Mouse (Mus musculus) cerebellum, adult (tissue): ENCODE data around the gene Slc1a3.

ENCODE experiments used
- ATAC-seq: cut with Nextera tagmentation; 2 replicates; pipeline ENCODE4 v1.9.2; 2017; ENCODE audit warnings: mild to moderate bottlenecking, moderate library complexity, mixed read lengths; ENCODE audit not compliant: insufficient number of reproducible peaks, low FRiP score, low TSS enrichment

The Slc1a3 gene

DNA sequence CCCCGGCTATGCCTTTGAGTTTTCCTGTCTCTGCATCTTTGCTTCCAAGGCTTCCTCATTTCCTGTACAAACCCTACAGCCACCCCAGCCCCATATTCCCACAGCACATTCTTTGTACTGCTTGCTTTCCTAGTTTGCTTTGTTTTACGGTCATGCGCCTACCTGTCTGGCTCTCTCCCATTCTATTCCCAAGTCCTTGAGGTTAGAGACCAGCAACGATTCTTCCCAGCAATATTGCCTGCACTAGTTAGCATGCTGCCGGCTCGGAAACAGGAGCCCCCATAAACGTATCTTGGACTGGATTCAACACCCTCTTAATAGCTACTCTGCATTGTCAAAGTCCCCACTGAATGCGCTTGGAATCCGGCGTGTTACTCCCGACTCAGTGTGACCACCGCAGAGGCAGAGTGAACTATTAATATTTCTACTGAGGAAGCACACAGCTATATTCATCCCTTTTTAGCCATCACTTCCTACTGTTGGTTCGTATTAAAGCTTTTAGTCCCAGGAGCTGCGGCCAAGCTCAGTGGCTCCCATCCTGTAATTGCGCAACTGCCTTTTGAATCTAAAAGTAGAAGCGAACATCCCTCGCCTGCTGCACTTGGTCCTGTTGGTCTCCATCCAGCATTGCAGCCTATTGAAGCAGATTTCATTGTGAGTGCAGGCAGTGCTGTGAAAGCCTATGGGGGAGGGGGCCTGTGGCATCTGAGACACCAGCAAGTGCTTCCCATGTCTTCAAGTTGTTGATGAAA lies 47.0 kb downstream of the Slc1a3 start:
- peak; percentile 8; the same call in 1 of the 2 replicates for ATAC-seq

DNA sequence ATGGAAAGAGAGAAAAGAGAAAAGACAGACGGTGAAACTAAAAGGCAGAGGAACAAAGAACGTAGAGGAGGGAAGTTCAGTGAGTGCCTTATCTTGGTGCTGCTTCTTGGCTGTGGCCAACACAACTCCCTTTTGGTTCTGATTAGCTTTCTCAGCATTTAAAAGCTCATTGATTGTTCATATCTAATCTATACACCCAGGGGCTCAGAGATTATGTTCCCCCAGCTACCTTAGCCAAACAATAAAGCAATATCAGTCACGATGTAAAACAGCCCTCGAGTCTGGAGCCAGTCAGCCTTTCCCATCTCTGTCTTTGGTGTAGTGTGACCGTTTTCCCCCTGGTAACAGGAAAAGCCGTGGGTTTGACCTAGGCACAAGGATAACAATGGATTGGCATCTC lies 48.7 kb downstream of the Slc1a3 start:
- no peak for ATAC-seq

DNA sequence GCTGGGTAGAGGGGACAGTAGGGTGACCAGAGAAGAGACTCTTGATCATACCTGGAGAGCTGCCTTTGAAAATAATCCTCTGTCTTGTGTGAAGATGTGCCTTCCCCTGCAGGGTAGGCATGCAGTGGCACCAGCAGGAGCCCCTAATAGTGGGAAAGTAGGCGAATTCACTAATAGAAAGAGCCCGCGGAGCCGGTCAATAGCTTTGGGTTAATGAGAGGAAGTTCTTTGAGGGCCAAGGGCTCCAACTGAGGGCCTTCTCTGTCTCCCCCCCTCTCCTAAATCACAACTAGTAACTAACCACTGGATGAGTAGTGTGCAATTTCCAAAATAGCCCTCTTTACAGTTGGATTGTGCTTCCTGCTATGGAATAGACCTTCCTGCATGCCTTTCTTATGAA lies 50.6 kb downstream of the Slc1a3 start:
- no peak for ATAC-seq

DNA sequence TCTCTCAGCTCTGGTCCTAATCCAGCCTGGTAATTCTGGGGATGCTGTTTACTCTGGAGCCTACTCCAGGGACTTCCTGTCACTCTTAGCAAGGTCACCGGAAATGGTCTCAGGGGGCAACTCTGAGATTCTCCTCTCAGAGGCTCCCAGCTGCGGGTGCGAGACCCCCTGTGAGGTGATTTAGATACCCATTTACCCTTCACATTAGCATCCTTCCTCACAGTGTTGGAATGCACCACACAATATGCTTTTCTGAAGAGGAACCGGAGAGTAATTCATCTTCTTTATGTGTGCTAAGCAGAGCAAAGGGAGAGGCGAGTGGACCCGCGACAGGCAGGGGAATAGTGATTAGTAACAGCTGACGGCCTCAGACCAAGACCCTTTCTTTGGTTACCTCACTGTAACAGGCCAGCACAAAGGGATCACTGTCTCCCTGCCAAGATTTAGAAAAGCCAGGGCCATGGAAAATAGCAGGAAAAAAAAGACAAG lies 51.0 kb downstream of the Slc1a3 start:
- no peak for ATAC-seq

DNA sequence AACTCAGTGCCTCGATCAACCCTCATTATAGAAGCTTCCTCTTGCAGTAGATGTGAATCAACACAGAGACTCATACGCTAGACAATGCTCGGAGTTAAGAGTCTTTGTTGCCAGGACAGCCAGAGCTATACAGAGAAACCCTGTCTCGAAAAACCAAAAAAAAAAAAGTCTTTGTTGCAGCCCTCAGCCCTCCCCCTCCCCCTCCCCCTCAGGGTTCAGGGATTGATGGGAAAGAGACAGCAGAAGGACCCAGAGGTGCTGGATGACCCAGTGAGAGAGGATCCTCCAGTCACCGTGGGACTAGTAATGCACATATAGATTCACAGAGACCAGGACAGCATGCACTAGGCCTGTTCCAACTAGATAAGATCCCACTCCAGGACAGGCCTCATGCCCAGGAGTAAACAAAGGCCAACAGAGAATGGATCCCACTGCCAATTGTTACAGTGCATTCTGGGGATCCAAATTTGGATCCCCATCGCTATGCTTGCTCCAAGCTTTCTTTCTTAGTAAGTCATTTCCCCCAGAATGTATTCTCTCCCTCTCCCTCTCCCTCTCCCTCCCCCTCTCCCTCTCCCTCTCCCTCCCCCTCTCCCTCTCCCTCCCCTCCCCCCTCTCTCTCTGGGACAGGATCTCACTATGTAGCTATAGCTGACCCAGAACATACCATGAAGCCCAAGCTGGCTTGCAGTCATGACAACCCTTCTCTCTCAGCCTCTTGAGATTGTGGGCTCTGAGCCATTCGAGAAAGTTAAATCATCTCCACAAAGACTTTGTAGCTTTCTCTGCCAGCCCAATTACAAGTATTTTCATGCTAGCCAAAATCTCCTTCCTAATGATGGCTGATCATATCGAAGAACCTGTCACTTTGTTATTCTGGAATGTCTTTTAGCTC lies 52.2 kb downstream of the Slc1a3 start:
- no peak for ATAC-seq

DNA sequence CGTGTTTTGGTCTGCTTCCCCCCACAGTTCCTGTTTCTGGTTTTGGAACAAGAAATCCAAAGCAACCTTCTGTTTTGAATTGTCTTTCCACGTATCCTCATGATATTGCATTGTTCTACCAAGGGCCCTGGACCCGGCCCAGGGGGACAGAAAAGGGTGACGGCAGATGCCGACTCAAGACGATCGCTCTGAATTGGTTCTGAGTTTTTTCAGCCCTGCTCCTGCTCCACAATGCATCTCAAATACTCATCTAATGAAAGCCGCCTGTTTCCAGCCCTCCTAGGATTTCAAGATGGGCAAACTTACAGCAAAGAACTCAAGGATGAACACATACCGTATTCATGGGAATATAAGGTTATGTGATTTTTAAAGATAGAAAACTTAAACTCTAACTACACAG lies 55.3 kb downstream of the Slc1a3 start:
- no peak for ATAC-seq

DNA sequence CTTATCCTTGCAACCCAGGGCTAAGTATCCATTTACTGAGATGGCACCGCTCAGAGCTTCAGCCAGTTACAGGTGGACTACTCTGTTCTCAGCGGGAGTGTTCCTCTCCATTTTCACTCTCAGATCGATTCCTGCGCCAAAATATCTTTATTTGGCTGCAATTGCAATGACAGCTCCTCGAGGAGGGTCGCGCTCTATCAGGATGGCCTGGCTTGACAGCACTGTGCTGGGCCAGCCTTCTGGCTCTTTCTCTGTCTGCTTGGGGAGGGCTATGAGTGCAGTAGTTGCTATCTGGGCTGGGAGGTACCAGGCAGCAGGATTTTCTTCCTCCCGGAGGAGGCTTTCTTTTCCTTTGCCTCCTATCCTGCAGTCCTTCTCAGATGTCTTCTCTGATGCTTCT lies 57.9 kb downstream of the Slc1a3 start:
- no peak for ATAC-seq

DNA sequence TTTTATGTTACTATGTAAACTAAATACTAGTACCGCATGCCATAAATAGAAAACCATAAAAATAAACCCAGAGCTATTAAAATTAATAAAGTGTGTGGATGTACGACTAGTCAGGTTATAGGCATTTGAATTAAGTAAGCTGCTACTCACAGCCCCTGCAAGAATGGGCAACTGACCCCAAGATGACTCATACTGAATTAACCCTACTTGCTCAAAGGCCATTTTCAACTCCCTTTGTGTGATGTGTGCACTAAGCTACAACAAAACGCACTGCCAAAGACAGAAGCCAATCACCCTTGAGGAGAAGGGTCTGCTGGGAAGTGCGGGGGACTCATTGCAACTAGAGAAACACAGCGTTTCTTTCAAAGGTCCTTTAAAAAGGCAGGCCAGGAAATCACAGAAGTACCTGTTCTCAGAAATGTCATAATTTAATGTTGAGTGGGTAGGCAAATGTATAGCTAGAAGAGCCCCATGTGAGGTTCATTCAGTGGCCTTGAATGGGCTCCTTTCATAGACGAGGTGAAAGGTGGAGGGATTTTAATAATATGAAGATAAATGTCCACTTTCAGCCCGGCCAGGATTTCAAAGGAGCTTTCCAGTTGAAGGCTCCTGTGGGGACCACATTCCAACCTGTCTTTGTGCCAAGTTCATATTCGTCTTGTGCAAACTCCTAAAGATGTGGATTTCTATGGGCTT lies 66.4 kb downstream of the Slc1a3 start:
- ATAC-seq, result no peak

DNA sequence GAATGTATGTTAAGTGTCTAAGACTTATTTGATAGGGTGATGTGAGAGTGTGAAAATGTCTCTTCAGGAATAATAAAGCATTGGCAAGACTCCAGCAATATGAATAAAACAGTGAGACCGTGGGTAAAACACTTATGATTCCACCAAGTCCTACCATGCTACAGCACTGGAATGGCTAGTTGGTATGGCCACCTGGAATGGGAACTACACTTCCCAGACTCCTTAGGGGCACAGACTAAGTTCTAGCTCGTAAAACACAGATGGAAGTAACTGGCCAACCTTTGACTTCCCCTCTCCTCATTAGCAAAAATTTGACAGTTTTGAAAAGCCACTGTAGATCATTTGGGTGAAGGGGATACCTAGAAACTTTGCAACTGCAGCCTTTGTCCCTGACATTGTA lies 70.7 kb downstream of the Slc1a3 start:
- no peak for ATAC-seq

DNA sequence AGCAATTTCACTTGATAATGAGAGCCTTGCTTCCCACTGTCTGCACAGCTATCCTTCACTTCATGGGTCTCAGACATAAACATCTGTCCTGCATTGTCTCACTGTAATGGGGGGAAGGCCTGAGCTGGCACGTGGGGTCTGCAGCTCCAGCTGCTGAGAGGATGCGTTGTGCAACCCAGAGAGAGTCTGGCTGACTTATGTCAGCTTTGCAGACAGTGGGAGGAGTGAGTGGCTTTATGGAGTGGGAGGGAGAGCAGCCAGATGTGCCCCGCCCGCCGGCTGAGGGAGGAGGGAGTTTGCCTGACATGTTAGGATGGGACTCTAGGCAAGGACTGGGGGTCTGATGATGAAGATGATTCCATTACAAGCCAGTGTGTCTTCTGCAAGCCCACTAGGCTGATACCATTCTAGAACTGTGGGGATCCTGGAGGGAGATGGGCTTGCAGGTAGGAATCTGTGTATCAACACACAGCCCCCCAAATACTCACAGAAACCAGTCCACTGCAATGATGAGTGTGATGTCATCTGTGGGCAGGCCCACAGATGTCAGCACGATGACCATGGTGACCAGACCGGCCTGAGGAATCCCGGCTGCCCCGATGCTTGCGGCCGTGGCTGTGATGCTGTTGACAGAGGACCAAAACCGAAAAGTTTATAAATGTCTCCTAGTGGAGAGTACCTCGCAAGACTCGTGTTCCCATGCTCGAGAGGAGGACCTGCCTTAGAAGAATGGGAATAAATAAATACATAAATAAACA lies 71.8 kb downstream of the Slc1a3 start:
- no peak for ATAC-seq

DNA sequence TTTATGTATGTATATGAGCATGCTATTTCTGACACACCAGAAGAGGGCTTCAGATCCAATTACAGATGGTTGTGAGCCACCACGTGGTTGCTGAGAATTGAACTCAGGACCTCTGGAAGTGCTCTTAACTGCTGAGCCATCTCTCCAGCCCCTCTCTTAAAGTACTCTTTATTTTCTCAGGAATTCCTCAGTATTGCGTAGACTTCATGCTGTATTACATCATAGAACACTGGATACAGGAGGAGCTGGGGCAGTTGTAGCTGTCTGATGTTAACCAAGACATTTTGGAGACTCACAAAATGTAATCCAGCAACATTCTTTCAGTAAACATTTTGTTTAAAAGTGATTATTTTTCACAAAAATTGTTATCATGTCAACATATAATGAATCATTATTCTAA lies 73.3 kb downstream of the Slc1a3 start:
- ATAC-seq, result no peak

DNA sequence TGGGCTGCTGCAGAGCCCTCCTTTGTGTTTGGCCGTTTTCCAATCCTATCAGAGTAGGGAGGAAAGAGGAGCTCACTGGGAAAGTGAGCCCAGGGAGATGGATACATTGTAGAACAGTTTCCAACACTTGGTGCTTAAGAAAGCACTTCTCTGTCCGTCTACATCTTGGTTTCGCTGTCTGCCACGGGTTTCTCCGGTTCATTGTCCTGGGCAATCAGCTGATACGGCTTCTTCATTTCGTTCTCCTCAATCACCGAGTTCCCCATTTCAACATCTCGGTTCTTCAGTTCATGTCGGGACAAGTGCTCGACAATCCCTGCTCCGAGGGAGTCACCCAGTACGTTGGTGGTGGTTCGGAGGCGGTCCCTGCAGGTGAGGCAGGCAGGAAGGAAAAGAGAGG lies 74.6 kb downstream of the Slc1a3 start:
- ATAC-seq, result no peak

DNA sequence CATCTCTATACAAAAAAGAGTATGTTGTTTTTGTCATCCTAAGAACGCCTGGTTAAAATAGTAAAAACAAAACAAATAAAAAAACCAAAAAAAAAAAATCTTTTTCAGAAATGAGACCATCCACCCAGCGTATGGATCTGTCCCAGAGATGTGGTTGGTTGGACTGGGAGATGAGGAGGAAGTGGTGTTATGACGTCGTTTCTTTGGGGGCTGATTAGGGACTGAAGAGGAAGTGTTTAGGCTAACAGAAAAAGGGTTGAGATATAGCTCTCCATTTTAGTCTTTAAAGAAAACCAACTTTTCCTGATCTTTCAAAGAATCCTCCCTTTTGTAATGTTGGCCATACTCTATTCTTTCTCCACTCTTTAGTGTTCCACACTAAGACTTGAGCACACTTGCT lies 75.8 kb downstream of the Slc1a3 start:
- no peak for ATAC-seq

DNA sequence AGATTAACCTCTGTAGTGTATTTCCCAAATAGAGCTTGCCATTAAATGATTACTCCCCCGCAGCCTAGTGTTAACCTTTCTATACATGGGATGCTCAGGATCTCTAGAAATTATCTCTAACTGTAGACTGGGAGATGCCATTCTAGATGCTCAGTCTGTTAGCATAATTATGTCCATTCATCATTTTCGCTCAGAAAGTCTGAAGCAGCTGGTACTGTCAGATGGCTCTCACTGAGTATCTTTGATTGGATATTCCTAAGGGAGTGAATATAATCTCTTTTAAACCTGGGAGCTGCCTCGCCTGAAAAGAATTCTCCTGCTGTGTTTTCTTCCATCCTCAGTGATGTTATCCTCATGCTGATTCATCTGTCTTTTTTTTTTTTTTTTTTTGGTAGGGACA lies 76.2 kb downstream of the Slc1a3 start:
- ATAC-seq, result no peak

DNA sequence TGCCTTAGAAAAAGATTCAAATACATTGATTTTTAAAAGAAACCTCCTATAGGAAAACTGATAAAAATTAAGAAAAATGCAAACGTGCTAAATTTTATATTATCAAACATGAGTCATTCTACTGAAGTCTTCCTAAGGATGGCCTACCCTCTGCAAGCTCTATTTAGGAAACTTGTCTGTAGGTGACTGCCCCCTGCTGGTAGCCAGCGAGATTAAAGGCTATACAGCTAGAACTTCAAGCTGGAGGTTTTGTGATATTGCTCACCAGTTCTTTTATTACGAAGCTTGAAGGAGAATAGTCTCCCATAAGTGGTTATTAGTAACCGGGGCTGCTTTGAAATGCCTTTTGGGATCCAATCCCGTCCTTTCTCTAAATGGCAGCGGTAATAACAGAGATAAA lies 77.2 kb downstream of the Slc1a3 start:
- ATAC-seq, result no peak

DNA sequence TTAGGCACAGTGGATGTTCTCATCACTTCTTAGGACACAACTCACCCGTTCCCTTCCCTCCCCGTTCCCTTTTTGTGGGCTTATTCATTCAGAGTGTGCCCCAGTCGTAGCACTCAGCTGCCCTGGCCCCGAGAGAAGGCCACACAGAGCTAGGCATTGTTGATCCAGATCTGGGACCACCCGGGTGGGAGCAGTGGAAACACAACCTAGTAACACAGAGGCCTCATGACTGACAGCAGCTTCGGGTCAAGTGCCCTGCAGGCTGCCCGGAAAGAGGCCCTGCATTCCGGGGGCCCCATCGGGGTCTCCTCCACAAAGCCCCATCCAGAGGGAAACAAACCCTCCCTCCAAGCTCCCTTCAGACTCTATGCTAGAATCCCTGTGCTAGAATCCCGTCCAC lies 78.2 kb downstream of the Slc1a3 start:
- no peak for ATAC-seq

DNA sequence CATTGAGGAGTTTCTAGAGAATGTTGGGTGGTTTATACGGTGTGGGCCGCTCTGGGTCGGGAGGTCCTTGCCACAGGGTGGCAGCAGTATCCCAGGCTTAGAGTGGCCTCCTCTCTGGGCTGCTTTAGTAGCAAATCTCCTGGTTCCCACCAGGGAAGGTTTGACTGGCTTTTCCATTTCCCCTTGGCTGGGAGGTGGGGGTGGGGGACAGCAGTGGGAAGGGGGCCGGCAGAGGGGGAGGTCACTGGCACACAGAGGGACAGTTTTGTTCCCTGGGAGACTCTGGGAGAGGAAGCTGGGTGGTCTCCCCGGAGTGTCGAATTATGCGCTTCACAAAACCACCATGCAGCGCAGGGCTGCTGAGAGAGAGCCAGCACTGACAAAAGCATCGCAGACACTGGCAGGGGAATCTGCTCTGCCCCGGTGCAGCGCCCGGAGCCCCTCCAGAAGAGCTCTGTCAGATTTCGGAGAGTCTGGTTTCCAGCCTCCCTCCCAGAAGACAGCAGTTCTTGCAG lies 81.2 kb downstream of the Slc1a3 start:
- ATAC-seq, result peak; percentile 82

DNA sequence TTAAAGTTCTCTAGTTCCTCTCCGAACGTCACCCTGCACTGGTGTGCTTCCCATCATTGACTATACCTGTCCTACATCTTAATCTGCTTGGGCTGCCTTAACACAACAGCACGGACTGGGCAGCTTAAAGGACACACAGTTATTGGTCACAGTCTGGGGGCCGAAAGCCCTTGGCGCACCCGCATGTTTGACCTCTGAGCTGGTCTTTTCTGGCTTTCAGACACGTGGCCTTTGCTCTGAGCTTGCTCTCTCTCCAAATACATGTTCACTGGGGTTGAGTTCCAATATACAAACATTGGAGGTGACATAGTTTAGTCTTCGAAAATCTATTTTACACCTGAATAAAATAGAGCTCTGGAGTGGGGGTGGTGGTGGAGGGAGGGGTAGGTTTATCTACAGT lies 82.4 kb downstream of the Slc1a3 start:
- no peak for ATAC-seq

DNA sequence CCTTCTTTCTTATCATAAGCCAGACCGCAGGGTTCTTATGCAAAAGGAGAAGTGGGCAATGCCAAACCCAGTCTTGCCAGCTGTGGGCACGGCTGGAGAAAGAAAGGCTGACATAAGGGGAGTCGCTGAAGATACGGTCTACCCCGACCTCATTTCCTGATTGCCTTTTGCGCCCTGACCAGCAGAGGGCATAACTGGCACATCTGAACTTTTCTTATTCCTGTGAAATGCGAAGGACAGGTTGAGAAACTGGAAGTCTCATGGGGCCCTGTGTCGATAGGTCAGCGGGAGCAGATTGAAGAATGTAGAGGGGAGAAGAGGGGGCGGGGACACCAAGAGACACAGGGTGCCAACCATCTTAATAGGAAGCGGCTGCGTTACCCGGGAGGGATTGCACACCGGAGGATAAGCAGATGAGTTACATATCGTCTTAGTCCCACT lies 83.4 kb downstream of the Slc1a3 start:
- peak; percentile 31; the same call in 1 of the 2 replicates for ATAC-seq

DNA sequence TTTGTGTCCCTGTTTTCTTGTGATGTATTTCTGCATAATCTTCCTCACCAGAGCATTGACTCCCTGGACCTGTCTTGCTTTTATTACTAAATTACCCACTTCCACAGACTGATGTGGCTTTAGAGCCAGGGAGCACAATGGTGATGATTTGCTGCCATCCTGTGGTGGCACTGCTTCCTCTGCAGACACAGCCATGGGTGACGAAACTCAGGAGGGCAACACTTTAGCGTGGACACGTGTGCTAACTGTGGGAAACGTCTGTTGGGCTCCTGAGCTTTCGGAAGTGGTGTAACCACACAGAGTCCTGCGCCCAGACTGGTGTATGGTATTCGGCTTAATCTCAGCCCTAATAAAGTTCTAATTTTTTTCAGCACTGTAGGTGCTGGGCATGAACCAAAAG lies 85.2 kb downstream of the Slc1a3 start:
- ATAC-seq, result no peak
